Mouse (Mus musculus) olfactory bulb, adult 2 months (tissue): Measurements from ENCODE around the gene Abcb1b.

Experiments used
- CTCF ChIP-seq: fragments of 200-500 bp; IDR thresholded peaks from 2 replicates; pipeline ENCODE4 v1.5.1; 2012; ENCODE audit warnings: low read depth, mild to moderate bottlenecking, low read length, moderate library complexity; ENCODE audit not compliant: insufficient read depth
- POLR2A ChIP-seq: fragments of 200-500 bp; IDR thresholded peaks from 2 replicates; pipeline ENCODE4 v1.6.1; 2012; ENCODE audit warnings: mild to moderate bottlenecking, low read depth, low read length, moderate library complexity; ENCODE audit not compliant: insufficient read depth

GRCm38 (mm10) chr5:8872979-8873915 is 75.3 kb downstream of the Abcb1b start:
- TF ChIP-seq CTCF (no peak), POLR2A (no peak)
